Mouse (Mus musculus) lung, embryonic 14.5 days (tissue): ENCODE results near the gene Ppp1r13l. TPM values are rescaled to one million over a fixed set of nuclear protein-coding genes. Genes with fewer than 3 reads are reported as not detected.
A peak's percentile ranks its signal among the peaks of the same experiment; 100 is the strongest.

Source experiments
- ATAC-seq: fragments of 200-750 bp; cut with Nextera tagmentation; 2 replicates; pipeline ENCODE4 v1.8.0; 2017; ENCODE audit warnings: mild to moderate bottlenecking, moderate TSS enrichment, moderate library complexity; ENCODE audit not compliant: insufficient read depth
- DNase-seq: peaks from one replicate; pipeline ENCODE4 v3.0.0-alpha.2; 2015
- H3K27ac ChIP-seq: fragments of 300-500 bp; sonication (generic); 2 replicates; pipeline ENCODE4 v1.5.1; 2014; ENCODE audit warnings: low read depth, mild to moderate bottlenecking, moderate library complexity
- H3K27me3 ChIP-seq: fragments of 300-500 bp; sonication (generic); 2 replicates; pipeline ENCODE4 v1.6.1; 2014; ENCODE audit warnings: low read length, control low read depth; ENCODE audit not compliant: insufficient read depth
- H3K36me3 ChIP-seq: fragments of 300-500 bp; sonication (generic); 2 replicates; pipeline ENCODE4 v1.6.1; 2014; ENCODE audit warnings: control low read depth; ENCODE audit not compliant: insufficient read depth
- H3K4me1 ChIP-seq: fragments of 300-500 bp; sonication (generic); 2 replicates; pipeline ENCODE4 v1.6.1; 2014; ENCODE audit warnings: antibody characterized with exemption, control low read depth; ENCODE audit not compliant: insufficient read depth
- H3K4me2 ChIP-seq: fragments of 300-500 bp; sonication (generic); 2 replicates; pipeline ENCODE4 v1.6.1; 2014; ENCODE audit warnings: mild to moderate bottlenecking
- H3K4me3 ChIP-seq: fragments of 300-500 bp; sonication (generic); 2 replicates; pipeline ENCODE4 v1.5.1; 2014; ENCODE audit warnings: low read depth, low read length
- H3K9ac ChIP-seq: fragments of 300-500 bp; sonication (generic); 2 replicates; pipeline ENCODE4 v1.6.1; 2014
- H3K9me3 ChIP-seq: fragments of 300-500 bp; sonication (generic); 2 replicates; pipeline ENCODE4 v1.6.1; 2016; ENCODE audit warnings: low read depth, low read length, control low read depth
- CTCF ChIP-seq: IDR thresholded peaks from 2 replicates; pipeline ENCODE4 v1.5.1; 2016; ENCODE audit warnings: antibody characterized with exemption, low read depth
- WGBS: fragments of 180-500 bp; shearing (Covaris S2); extraction: QIAGEN DNeasy Blood & Tissue Kit; methylation state at CpG from one replicate; pipeline ENCODE4 v1.1.7; 2014; 5-methylcytosine and 5-hydroxymethylcytosine counted together
- polyA plus RNA-seq: library from polyadenylated mRNA; unstranded; fragments of >200 nt; fragmentation: Nextera tagmentation; extraction: Ambion mirVana; gene quantifications from 2 replicates; pipeline ENCODE4 v1.2.1, GENCODE M21; 2014

The Ppp1r13l gene
- polyA plus RNA-seq, 1 experiment from 2014 or later = 5.4 TPM

DNA sequence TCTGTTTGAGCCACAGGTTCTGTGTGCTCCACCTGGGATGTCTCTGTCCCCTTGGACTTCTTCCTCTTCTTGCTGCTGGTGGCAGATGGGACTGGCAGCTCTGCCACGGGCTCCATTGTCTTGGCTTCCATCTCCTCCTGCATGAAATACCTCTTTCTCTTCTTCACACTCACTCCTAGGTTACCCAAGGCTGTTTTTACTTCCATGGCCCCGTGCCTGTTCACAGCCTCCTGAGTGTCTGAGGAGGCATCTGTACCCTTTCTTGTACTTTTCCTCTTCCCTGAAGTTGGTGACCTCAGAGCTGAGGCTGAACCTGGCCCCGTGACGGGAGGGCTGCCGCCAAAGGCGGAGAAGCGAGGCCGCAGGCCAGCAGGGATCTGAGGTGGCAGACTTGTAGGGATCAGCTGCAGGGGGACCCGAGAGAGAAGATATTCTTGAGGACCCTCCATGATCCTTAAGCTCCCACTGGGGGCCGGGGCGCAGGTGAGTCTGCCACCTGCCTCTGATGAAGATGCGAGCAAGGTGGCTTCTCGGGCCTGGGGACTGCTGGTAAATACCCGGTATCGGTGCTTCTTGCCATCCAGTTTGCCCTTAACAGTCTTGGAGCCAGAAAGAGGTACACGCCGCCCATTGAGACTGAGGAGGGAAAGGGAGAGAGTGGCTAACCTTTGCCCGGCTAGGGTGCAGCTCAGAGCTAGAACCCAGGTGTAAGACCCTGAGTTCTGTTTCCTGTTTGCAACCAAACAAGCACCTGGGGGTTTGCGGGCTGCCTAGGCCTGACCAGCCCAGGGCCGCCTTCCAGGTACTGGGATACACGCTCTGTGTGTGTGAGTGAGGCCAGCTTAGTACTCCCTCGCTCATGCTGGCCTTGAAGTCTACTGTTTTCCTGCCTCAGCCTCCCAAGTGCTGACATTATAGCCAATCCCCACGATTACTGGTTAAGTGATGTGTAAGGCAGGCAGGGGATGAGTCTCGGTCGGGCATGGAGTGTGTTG lies 1.9 kb upstream of the Ppp1r13l start:
- Histone ChIP-seq H3K36me3 (peaks cover 46% of the 10 kb centered on the region), H3K4me2 (peak overlapping the region; percentile 94), H3K9me3 (no peaks in the 10 kb centered on the region), H3K9ac (peak overlapping the region; percentile 63; the same call in 1 of the 2 replicates), H3K4me3 (peak overlapping the region; percentile 64), H3K27me3 (no peaks in the 10 kb centered on the region), H3K27ac (no peak overlapping the region), H3K4me1 (peaks cover 8% of the 10 kb centered on the region; the same call in 1 of the 2 replicates)
- ATAC-seq (no peak), DNase-seq (no peak)
- no peak for TF ChIP-seq CTCF
- 86% methylated on average over 25 of the region's 25 CpGs for WGBS

DNA sequence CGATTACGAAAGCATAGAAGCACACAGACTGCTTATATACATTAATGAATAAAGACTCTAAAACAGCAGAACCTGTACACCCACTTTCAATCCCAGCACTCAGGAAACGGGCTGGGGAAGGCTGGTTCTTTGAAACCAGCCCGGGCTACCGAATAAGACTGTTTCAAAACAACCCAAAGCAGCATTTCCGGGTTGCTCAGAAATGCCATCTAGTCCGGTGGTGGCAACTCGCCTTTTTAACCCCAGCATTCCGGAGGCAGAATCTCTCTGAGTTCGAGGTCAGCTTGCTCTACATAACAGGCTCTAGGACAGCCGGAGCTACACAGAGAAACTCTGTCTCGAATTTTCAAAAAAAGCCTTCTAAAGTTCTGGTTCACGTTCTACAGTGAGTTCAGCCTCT lies 915 bp upstream of the Ppp1r13l start:
- H3K27ac ChIP-seq = no peak overlapping the region
- H3K9me3 ChIP-seq = no peaks in the 10 kb centered on the region
- no peak for TF ChIP-seq CTCF
- 14% methylated on average over 13 of the region's 13 CpGs for WGBS
- H3K27me3 ChIP-seq = no peaks in the 10 kb centered on the region
- peak overlapping the region; percentile 64 for H3K4me3 ChIP-seq
- H3K4me2 ChIP-seq = peak overlapping the region; percentile 94
- peaks cover 8% of the 10 kb centered on the region; the same call in 1 of the 2 replicates for H3K4me1 ChIP-seq
- H3K36me3 ChIP-seq = peaks cover 38% of the 10 kb centered on the region
- H3K9ac ChIP-seq = peak overlapping the region; percentile 63
- no peak for ATAC-seq
- peak; percentile 23 for DNase-seq

DNA sequence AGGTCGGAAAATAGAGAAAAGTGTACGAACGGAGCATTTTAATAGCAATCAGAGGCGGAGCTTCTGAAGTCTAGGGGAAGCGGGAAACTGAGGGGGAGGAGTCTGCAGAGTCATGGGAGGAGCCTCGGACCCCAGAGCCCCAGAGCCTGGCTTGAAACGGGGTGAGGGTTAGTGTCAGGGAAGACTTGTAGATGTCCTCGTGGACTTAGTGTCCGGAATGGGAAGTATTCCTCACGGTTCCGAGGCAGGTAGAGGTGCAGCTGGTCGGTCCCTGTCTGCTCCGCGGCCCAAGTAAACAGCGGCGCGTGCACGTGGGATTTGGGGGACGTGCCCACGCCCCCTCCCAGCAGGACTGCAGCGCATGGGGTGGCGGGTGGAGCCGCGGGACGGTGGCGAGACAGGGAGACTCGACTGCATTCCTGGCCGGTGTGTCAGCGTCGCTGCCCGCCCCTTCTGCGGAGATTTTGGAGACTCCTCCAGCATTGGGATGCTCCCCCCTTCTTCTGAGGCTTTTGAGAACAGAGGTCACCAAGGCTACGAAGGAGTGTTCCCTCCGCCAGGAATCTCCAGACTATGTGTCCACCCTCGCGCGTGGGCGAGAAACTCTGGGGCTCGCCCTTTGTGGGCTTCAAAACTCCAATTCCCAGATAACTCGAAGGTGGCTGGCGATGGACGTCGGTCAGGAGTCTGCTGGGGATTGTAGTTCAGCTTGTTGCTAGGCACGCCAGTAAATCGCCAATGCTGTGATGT lies 518 bp downstream of the Ppp1r13l start:
- DNase-seq = peak; percentile 92
- H3K27ac ChIP-seq = peak overlapping the region; percentile 62
- peaks cover 27% of the 10 kb centered on the region for H3K36me3 ChIP-seq
- H3K4me2 ChIP-seq = peak overlapping the region; percentile 94
- H3K27me3 ChIP-seq = no peaks in the 10 kb centered on the region
- no peak for TF ChIP-seq CTCF
- peak overlapping the region; percentile 64 for H3K4me3 ChIP-seq
- H3K4me1 ChIP-seq = peaks cover 8% of the 10 kb centered on the region; the same call in 1 of the 2 replicates
- H3K9me3 ChIP-seq = no peaks in the 10 kb centered on the region
- ATAC-seq = peak; percentile 73
- peak overlapping the region; percentile 63 for H3K9ac ChIP-seq
- under 1% methylated on average over 45 of the region's 45 CpGs for WGBS

DNA sequence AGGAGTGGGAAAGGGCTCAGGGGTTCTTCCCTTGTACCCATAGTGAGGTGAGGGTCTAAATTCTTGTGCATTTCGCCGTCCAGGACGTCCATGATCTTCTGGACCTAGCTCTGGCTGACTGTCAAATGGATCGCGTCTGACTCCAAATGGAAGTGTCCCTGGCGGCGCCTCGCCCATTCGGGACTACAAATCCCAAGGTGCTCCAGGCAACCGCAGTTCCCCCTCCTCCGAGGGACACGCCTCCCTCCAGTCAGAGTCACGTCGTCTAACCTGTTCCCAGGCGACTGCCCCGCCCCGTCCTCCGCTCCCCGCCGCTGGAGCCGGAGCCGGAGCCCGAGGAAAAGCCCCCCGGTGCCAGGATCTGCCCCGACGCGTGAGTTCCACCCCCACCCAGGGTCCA lies 1.4 kb downstream of the Ppp1r13l start:
- peaks cover 8% of the 10 kb centered on the region; the same call in 1 of the 2 replicates for H3K4me1 ChIP-seq
- H3K4me3 ChIP-seq = peak overlapping the region; percentile 64
- ATAC-seq (peak; percentile 76), DNase-seq (peak; percentile 95)
- no peaks in the 10 kb centered on the region for H3K9me3 ChIP-seq
- H3K36me3 ChIP-seq = peaks cover 20% of the 10 kb centered on the region
- peak overlapping the region; percentile 61 for H3K9ac ChIP-seq
- under 1% methylated on average over 27 of the region's 27 CpGs for WGBS
- H3K27me3 ChIP-seq = no peaks in the 10 kb centered on the region
- H3K27ac ChIP-seq = peak overlapping the region; percentile 61; the same call in 1 of the 2 replicates
- no peak for TF ChIP-seq CTCF
- peak overlapping the region; percentile 94 for H3K4me2 ChIP-seq

DNA sequence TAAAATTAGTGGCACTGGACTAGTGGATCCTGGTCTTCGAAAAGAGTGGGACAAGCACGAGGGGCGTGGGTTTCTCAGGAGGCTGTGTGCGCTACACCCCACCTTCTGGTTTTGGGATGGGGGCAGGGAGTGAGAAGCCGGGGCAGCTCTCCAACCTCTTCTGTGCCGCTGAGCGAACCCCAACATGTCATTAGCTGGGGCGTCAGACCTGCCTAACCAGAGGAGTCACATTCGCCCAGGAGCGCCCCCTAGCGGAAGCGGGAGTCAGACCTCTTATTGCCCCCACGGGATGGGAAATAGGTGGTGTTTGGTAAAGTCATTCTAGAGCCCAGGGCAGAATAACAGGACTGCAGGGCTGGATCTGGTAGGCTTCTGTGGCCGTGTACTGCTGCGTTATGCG lies 2.2 kb downstream of the Ppp1r13l start:
- H3K36me3 ChIP-seq = peaks cover 13% of the 10 kb centered on the region
- H3K27me3 ChIP-seq = no peaks in the 10 kb centered on the region
- H3K4me2 ChIP-seq = peak overlapping the region; percentile 94
- H3K4me1 ChIP-seq = peaks cover 8% of the 10 kb centered on the region; the same call in 1 of the 2 replicates
- peak overlapping the region; percentile 61; the same call in 1 of the 2 replicates for H3K9ac ChIP-seq
- whole genome bisulfite sequencing = 6% methylated on average over 16 of the region's 16 CpGs
- H3K9me3 ChIP-seq = no peaks in the 10 kb centered on the region
- peak overlapping the region; percentile 64 for H3K4me3 ChIP-seq
- ATAC-seq (0 out of 2 replicates have a peak, but pooled peaks have one; percentile 3), DNase-seq (peak; percentile 78)
- H3K27ac ChIP-seq = peak overlapping the region; percentile 61; the same call in 1 of the 2 replicates
- peak; percentile 87 for TF ChIP-seq CTCF

DNA sequence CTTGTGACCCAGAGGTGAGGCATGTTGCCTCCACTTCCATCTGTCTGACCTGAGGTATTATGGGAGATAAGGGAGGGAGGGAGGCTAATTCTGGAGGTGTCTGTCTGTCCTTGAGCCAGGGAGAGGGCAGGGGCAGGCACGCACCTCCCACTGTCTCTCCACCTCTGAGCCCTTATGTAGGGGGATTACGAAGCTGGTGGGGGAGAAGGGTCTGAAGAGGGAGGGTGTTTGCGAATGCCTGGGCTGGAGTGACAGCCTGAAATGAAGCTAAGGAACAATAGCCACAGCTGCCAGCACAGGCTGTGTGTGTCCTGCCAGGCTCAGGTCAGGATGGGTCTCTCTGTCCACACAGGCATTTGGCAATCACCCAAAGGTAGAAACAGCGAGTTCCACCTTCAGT lies 2.7 kb downstream of the Ppp1r13l start:
- ATAC-seq = no peak
- Histone ChIP-seq H3K9me3 (no peaks in the 10 kb centered on the region), H3K4me3 (peak overlapping the region; percentile 64; the same call in 1 of the 2 replicates), H3K36me3 (peaks cover 9% of the 10 kb centered on the region), H3K4me1 (peaks cover 8% of the 10 kb centered on the region; the same call in 1 of the 2 replicates), H3K9ac (no peak overlapping the region), H3K27me3 (no peaks in the 10 kb centered on the region), H3K4me2 (peak overlapping the region; percentile 94), H3K27ac (no peak overlapping the region)
- no peak for TF ChIP-seq CTCF
- no peak for DNase-seq
- WGBS = 39% methylated on average over 4 of the region's 4 CpGs
